Mouse (Mus musculus) megakaryocyte, embryonic 14.5 days (primary cell): ENCODE measurements around the gene Ubb. TPM values are rescaled to one million over a fixed set of nuclear protein-coding genes. Genes with fewer than 3 reads are reported as not detected.
A peak's percentile ranks its signal among the peaks of the same experiment; 100 is the strongest.

Source experiments
- H3K27me3 ChIP-seq: replicated peaks from 2 replicates; pipeline ENCODE3; 2012; ENCODE audit warnings: inconsistent platforms
- H3K36me3 ChIP-seq: replicated peaks from 2 replicates; pipeline ENCODE3; 2012; ENCODE audit warnings: low read length, inconsistent platforms, mixed read lengths
- H3K4me1 ChIP-seq: 2 replicates; pipeline ENCODE4 v1.6.1; 2012; ENCODE audit warnings: inconsistent platforms
- H3K4me3 ChIP-seq: replicated peaks from 2 replicates; pipeline ENCODE3; 2012; ENCODE audit warnings: moderate library complexity, mild to moderate bottlenecking, inconsistent platforms
- H3K9me3 ChIP-seq: 2 replicates; pipeline ENCODE4 v1.6.1; 2012; ENCODE audit warnings: inconsistent platforms
- FLI1 ChIP-seq: IDR thresholded peaks from 2 replicates; pipeline ENCODE4 v1.6.1; 2012; ENCODE audit warnings: low read length, inconsistent platforms, mixed read lengths
- GATA1 ChIP-seq: IDR thresholded peaks from 3 replicates; pipeline ENCODE4 v1.6.1; 2012; ENCODE audit warnings: mixed read lengths, low read length, inconsistent platforms, borderline replicate concordance
- polyA plus RNA-seq: library from polyadenylated mRNA; stranded (reverse); fragments of >175 nt; gene quantifications from 2 replicates; pipeline ENCODE4 v1.2.3, GENCODE M21; 2012; ENCODE audit warnings: low replicate concordance; ENCODE audit not compliant: insufficient read depth

Ubb gene
- polyA plus RNA-seq, 1 experiment = 1,175 TPM

GRCm38 (mm10) chr11:62558961-62559646, 8.1 kb downstream of the Ubb start:
- peaks cover 17% of the 10 kb centered on the region for H3K36me3 ChIP-seq
- H3K9me3 ChIP-seq = peaks cover 4% of the 10 kb centered on the region
- H3K27me3 ChIP-seq = no peaks in the 10 kb centered on the region
- peaks cover 54% of the 10 kb centered on the region for H3K4me1 ChIP-seq
- TF ChIP-seq GATA1 (no peak), FLI1 (no peak)
- H3K4me3 ChIP-seq = peak overlapping the region; percentile 0

DNA sequence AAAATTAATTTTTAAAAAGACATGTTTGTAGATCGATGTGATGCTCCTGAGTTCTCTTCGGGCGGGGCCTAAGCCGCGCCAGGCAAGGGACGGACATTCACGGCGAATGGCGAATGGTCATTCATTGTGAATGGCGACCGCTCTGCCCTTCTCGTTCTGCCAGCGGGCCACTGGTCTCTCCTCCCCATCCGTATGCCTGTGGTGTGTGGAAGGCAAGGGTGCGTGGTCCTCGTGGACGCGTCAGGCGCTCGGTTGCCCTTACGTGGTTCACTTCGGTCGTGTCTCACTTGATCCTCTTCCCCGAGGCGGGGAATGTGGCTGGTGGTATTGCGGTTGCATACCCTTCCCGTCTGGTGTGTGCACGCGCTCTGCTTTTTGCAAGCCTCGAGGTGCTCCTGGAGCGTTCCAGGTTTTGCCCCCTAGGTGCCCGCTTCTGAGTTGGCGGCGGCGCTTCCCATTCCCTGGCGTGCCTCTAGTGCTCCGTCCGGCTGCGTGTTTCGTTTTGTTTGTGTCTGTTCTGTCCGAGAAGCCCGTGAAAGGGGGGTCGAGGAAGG, 9.6 kb downstream of the Ubb start:
- H3K4me3 ChIP-seq = peak overlapping the region; percentile 77

GRCm38 (mm10) chr11:62563590-62563989, 12.6 kb downstream of the Ubb start:
- Histone ChIP-seq H3K4me1 (peaks cover 55% of the 10 kb centered on the region), H3K4me3 (no peak overlapping the region), H3K9me3 (peaks cover 4% of the 10 kb centered on the region), H3K27me3 (peaks cover 3% of the 10 kb centered on the region), H3K36me3 (peaks cover 3% of the 10 kb centered on the region)
- TF ChIP-seq GATA1 (no peak), FLI1 (no peak)

More for the DNA sequence above, 9.6 kb downstream of the Ubb start:
- peaks cover 44% of the 10 kb centered on the region for H3K4me1 ChIP-seq
- no peak for TF ChIP-seq GATA1
- no peak for TF ChIP-seq FLI1
- H3K36me3 ChIP-seq = peaks cover 3% of the 10 kb centered on the region
- peaks cover 4% of the 10 kb centered on the region for H3K9me3 ChIP-seq
- no peaks in the 10 kb centered on the region for H3K27me3 ChIP-seq

DNA sequence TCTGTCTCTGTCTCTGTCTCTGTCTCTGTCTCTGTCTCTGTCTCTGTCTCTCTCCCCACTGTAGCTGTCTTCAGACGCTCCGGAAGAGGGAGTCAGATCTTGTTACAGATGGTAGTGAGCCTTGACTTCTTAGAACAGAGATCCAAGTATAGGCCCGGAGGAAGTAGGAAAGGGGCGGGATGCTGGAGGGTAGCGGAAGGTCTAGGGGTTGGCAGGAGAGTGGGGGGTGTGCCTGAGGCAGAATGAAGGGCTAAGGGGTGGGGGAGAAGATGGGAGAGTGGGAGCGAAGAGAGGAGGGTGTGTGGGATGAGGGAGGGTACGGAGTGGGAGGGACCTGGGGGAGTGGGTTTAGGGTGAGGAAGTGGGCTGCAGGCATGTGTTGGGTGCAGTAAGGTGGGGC, 14.8 kb downstream of the Ubb start:
- TF ChIP-seq FLI1 (no peak), GATA1 (no peak)
- Histone ChIP-seq H3K27me3 (peaks cover 3% of the 10 kb centered on the region), H3K9me3 (no peaks in the 10 kb centered on the region), H3K4me1 (peaks cover 39% of the 10 kb centered on the region), H3K36me3 (no peaks in the 10 kb centered on the region), H3K4me3 (peak overlapping the region; percentile 35)

- peak overlapping the region; percentile 35 for H3K4me3 ChIP-seq
- TF ChIP-seq GATA1 = no peak
- no peak for TF ChIP-seq FLI1
- no peaks in the 10 kb centered on the region for H3K36me3 ChIP-seq
- peaks cover 41% of the 10 kb centered on the region for H3K4me1 ChIP-seq
- H3K9me3 ChIP-seq = no peaks in the 10 kb centered on the region
- peaks cover 3% of the 10 kb centered on the region for H3K27me3 ChIP-seq
Observed at GRCm38 (mm10) chr11:62566211-62566610, 15.2 kb downstream of the Ubb start.

- TF ChIP-seq FLI1 = no peak
- no peak for TF ChIP-seq GATA1
- H3K4me3 ChIP-seq = peak overlapping the region; percentile 71
- peaks cover 3% of the 10 kb centered on the region for H3K27me3 ChIP-seq
- H3K36me3 ChIP-seq = no peaks in the 10 kb centered on the region
- no peaks in the 10 kb centered on the region; the same call in 1 of the 2 replicates for H3K9me3 ChIP-seq
- H3K4me1 ChIP-seq = peaks cover 44% of the 10 kb centered on the region
Observed at GRCm38 (mm10) chr11:62568300-62568699, 17.3 kb downstream of the Ubb start.

DNA sequence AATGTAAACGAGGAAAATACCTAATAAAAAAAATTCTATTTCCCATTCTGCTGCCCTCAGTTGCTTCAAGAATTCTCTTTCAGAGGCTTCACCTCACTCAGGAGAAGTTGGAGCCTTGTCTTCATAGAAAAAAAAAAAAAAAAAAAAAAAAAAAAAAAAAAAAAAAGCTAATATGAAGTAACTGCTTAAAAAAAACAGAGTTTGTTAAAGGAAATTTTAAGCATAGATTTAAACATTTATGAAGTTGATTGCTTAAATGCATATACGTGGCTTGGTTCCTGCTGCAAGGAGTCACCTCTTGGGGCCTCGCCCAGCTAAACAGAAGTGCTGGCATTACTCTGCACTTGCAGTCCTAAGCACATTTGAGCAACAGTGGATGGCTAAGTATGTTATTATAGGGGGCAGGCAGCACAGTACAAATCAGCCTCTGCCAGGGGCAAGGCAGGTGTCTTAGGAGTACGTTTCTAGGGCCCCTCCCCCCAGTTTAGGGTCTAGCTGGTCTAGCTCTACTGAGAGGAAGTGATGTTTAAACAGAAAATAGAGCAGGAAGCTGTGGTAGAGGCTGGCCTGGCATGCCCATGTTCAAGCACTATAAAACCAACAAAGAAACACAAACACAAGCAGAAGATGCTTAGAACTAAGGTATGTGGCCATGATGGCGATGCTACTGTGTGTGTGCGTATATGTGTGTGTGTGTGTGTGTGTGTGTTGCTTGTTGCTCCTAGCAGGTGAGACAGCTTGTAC, 23.2 kb downstream of the Ubb start, which contains the start of gene Trpv2:
Gene Trpv2 (plus strand): TSS at position 528 of the 744 bp plus-strand sequence.
- no peak for TF ChIP-seq FLI1
- peaks cover 17% of the 10 kb centered on the region for H3K36me3 ChIP-seq
- H3K4me3 ChIP-seq = peak within 1 kb of the TSS; percentile 90
- H3K27me3 ChIP-seq = peaks cover 8% of the 10 kb centered on the region
- H3K9me3 ChIP-seq = no peaks in the 10 kb centered on the region; the same call in 1 of the 2 replicates
- H3K4me1 ChIP-seq = peaks cover 58% of the 10 kb centered on the region

GRCm38 (mm10) chr11:62574703-62575085, 23.7 kb downstream of the Ubb start:
- Histone ChIP-seq H3K4me1 (peaks cover 63% of the 10 kb centered on the region), H3K27me3 (peaks cover 8% of the 10 kb centered on the region), H3K9me3 (no peaks in the 10 kb centered on the region; the same call in 1 of the 2 replicates), H3K36me3 (peaks cover 22% of the 10 kb centered on the region), H3K4me3 (peak overlapping the region; percentile 90)
- TF ChIP-seq FLI1 (no peak), GATA1 (no peak)

- Histone ChIP-seq H3K9me3 (no peaks in the 10 kb centered on the region; the same call in 1 of the 2 replicates), H3K36me3 (peaks cover 26% of the 10 kb centered on the region), H3K4me1 (peaks cover 68% of the 10 kb centered on the region), H3K27me3 (peaks cover 8% of the 10 kb centered on the region), H3K4me3 (peak overlapping the region; percentile 90)
- TF ChIP-seq GATA1 = no peak
- no peak for TF ChIP-seq FLI1
Observed at GRCm38 (mm10) chr11:62575297-62575658, 24.3 kb downstream of the Ubb start.
